Mouse (Mus musculus) lung, postnatal 0 days (tissue): Measurements from ENCODE around the gene 1600012H06Rik.

Experiments
- CTCF ChIP-seq: IDR thresholded peaks from 2 replicates; pipeline ENCODE4 v1.5.1; 2016; ENCODE audit warnings: antibody characterized with exemption, mild to moderate bottlenecking
- EP300 ChIP-seq: IDR thresholded peaks from 2 replicates; pipeline ENCODE4 v1.6.1; 2016; ENCODE audit warnings: antibody characterized with exemption, mild to moderate bottlenecking, control low read depth

DNA sequence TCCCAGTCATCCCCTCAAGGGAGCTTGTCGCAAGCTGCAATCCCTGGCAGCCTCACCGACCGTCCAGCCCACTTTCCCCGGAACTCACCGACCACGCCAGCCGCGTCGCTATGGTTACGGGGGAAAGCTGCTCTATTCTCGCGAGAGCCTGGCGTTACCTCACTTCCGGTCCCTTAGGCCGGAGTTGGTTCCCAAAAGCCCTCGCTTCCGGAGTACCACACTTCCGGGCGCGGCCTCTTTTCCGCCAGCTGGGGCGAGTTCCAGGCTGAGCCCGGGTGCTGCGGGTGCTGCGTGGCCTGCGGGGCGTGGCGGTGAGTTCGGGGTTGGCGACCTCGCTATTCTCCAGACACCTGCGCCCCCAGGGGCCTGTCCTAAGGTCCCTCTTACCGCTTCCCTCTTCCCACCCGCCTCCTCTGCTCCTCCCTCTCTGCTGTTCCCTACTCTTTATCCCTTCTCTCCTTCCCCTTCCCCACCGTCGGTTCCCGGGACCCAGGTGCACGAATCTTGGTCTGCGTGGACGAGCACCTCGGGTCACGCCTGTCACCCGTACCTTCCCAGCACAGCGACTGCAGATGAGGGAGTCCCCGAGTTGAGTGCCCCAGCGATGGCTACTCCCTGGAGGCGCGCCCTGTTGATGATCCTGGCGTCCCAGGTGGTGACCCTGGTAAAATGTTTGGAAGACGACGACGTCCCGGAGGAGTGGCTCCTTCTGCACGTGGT is at the start of gene 1600012H06Rik, which contains the start of gene Wdr27:
- peak; percentile 1; the same call in 1 of the 2 replicates for TF ChIP-seq CTCF
- TF ChIP-seq EP300 = peak; percentile 87
